In the genomic region with DNA sequence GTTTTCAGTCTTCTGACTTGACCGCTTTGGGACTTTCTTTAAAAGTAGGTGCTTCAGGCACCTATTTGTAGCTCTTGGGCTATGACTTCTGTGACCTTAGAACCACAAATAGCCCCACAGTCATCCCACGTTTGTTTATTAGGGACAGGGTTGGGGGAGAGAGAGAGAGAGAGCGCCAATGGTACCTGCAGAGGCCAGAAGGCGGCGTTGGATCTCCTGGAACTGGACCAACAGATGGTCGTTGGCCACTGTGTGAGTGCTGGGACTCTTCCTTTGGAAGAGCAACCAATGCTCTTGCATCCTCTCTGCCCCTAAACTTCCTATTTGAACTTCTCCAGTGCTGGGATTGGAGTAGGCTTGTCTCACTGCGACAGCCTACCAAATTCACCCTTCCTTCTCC, we compare ENCODE assay signal across 8 mouse cellular contexts. TPM values are rescaled to one million over a fixed set of nuclear protein-coding genes. Genes with fewer than 3 reads are reported as not detected.
A peak's percentile ranks its signal among the peaks of the same experiment; 100 is the strongest.
DNase-seq lines count a peak whose midpoint lies in the region; ATAC-seq and TF ChIP-seq lines count a peak whose summit lies in the region.

No protein-coding gene starts in this region.

- H3K36me3 ChIP-seq in heart, embryonic 11.5 days (ENCODE audit: control insufficient read depth, insufficient read depth, low read length): no peaks in the 10 kb centered on the region
- H3K36me3 ChIP-seq in midbrain, embryonic 12.5 days: no peaks in the 10 kb centered on the region
- no peaks in the 10 kb centered on the region for H3K36me3 ChIP-seq in midbrain, embryonic 15.5 days (replicated peaks)
- H3K36me3 ChIP-seq in limb, embryonic 10.5 days: no peaks in the 10 kb centered on the region
- no peaks in the 10 kb centered on the region for H3K36me3 ChIP-seq in stomach, postnatal 0 days (ENCODE audit: control insufficient read depth, insufficient read depth, low read length)

- ATAC-seq in heart, embryonic 11.5 days (replicated peaks; ENCODE audit: insufficient number of reproducible peaks, low FRiP score, low TSS enrichment): no peak
- no peak for ATAC-seq in midbrain, embryonic 12.5 days (ENCODE audit: low FRiP score, low read depth)
- ATAC-seq in midbrain, embryonic 15.5 days (replicated peaks): no peak
- ATAC-seq in stomach, postnatal 0 days (ENCODE audit: low FRiP score, low TSS enrichment): no peak

- TF ChIP-seq CTCF in stomach, postnatal 0 days (IDR thresholded peaks at IDR 0.05; ENCODE audit: low read depth): no peak

- peak overlapping the region; percentile 97 for H3K27ac ChIP-seq in heart, embryonic 11.5 days (ENCODE audit: low read depth, low read length)
- 0 out of 2 replicates have a peak overlapping the region, but pooled peaks have one; percentile 56 for H3K27ac ChIP-seq in midbrain, embryonic 12.5 days (replicated peaks)
- no peak overlapping the region for H3K27ac ChIP-seq in midbrain, embryonic 15.5 days
- H3K27ac ChIP-seq in limb, embryonic 10.5 days: peak overlapping the region; percentile 81; the same call in 1 of the 2 replicates
- peak overlapping the region; percentile 75 for H3K27ac ChIP-seq in stomach, postnatal 0 days (replicated peaks)

- H3K4me3 ChIP-seq in heart, embryonic 11.5 days (ENCODE audit: low read depth, low read length): no peak overlapping the region
- no peak overlapping the region for H3K4me3 ChIP-seq in midbrain, embryonic 12.5 days
- no peak overlapping the region for H3K4me3 ChIP-seq in midbrain, embryonic 15.5 days
- H3K4me3 ChIP-seq in limb, embryonic 10.5 days: peak overlapping the region; percentile 32
- no peak overlapping the region for H3K4me3 ChIP-seq in stomach, postnatal 0 days (ENCODE audit: low read depth, low read length)

- no peaks in the 10 kb centered on the region for H3K27me3 ChIP-seq in heart, embryonic 11.5 days (ENCODE audit: control insufficient read depth, insufficient read depth, low read length)
- peaks cover 3% of the 10 kb centered on the region for H3K27me3 ChIP-seq in midbrain, embryonic 12.5 days
- no peaks in the 10 kb centered on the region for H3K27me3 ChIP-seq in midbrain, embryonic 15.5 days (replicated peaks)
- H3K27me3 ChIP-seq in limb, embryonic 10.5 days (ENCODE audit: low read depth, poor library complexity, severe bottlenecking): no peaks in the 10 kb centered on the region
- H3K27me3 ChIP-seq in stomach, postnatal 0 days (ENCODE audit: control insufficient read depth, insufficient read depth, low read length): no peaks in the 10 kb centered on the region

- TF ChIP-seq EP300 in stomach, postnatal 0 days (optimal IDR thresholded peaks at IDR 0.05): no peak

- H3K9me3 ChIP-seq in heart, embryonic 11.5 days (replicated peaks; ENCODE audit: control insufficient read depth, low read length): no peaks in the 10 kb centered on the region
- H3K9me3 ChIP-seq in midbrain, embryonic 12.5 days: no peaks in the 10 kb centered on the region
- H3K9me3 ChIP-seq in midbrain, embryonic 15.5 days: no peaks in the 10 kb centered on the region
- no peaks in the 10 kb centered on the region for H3K9me3 ChIP-seq in limb, embryonic 10.5 days (replicated peaks)
- no peaks in the 10 kb centered on the region for H3K9me3 ChIP-seq in stomach, postnatal 0 days (ENCODE audit: control insufficient read depth, low read length)

- H3K4me2 ChIP-seq in heart, embryonic 11.5 days: peak overlapping the region; percentile 58
- no peak overlapping the region for H3K4me2 ChIP-seq in midbrain, embryonic 12.5 days (replicated peaks)
- no peak overlapping the region for H3K4me2 ChIP-seq in midbrain, embryonic 15.5 days
- no peak overlapping the region for H3K4me2 ChIP-seq in stomach, postnatal 0 days (replicated peaks; ENCODE audit: low read depth)

- H3K4me1 ChIP-seq in heart, embryonic 11.5 days (ENCODE audit: control insufficient read depth, insufficient read depth, low read length): peaks cover 56% of the 10 kb centered on the region
- peaks cover 53% of the 10 kb centered on the region for H3K4me1 ChIP-seq in midbrain, embryonic 12.5 days
- peaks cover 59% of the 10 kb centered on the region for H3K4me1 ChIP-seq in midbrain, embryonic 15.5 days
- H3K4me1 ChIP-seq in limb, embryonic 10.5 days: peaks cover 68% of the 10 kb centered on the region
- H3K4me1 ChIP-seq in stomach, postnatal 0 days (replicated peaks; ENCODE audit: control insufficient read depth, insufficient read depth): peaks cover 23% of the 10 kb centered on the region

- WGBS in heart, embryonic 11.5 days (ENCODE audit: insufficient replicate concordance): 23% methylated on average over 7 of the region's 7 CpGs
- 36% methylated on average over 7 of the region's 7 CpGs for WGBS in midbrain, embryonic 12.5 days
- WGBS in midbrain, embryonic 15.5 days: 25% methylated on average over 7 of the region's 7 CpGs
- 27% methylated on average over 7 of the region's 7 CpGs for WGBS in limb, embryonic 10.5 days
- 25% methylated on average over 7 of the region's 7 CpGs for whole genome bisulfite sequencing in stomach, postnatal 0 days

- DNase-seq in heart, adult 18-20 months: no peak
- no peak for DNase-seq in limb, embryonic 10.5 days (ENCODE audit: low spot score)
- DNase-seq in stomach, postnatal 0 days (ENCODE audit: low spot score): no peak
- DNase-seq in frontal cortex, postnatal 14 days (ENCODE audit: low spot score in 2 of 2): no peak
- no peak for DNase-seq in adrenal gland, adult (ENCODE audit: inconsistent age in 2 of 2, low spot score in 1 of 2)

- H3K9ac ChIP-seq in heart, embryonic 11.5 days (ENCODE audit: low read depth, low read length): no peak overlapping the region
- H3K9ac ChIP-seq in midbrain, embryonic 12.5 days (replicated peaks): no peak overlapping the region
- H3K9ac ChIP-seq in midbrain, embryonic 15.5 days: no peak overlapping the region
- no peak overlapping the region for H3K9ac ChIP-seq in stomach, postnatal 0 days (ENCODE audit: low read length)

RNA-seq across cellular contexts. Expression of gene Msl1, which starts 8.1 kb away (rescaled TPM):
- polyA plus RNA-seq in heart, embryonic 11.5 days (2014; fragmentation: Nextera tagmentation; extraction: Ambion mirVana): 15.9 and 17.1 TPM in 2 replicates
- 10 to 100 TPM; 71.7 to 73.3 TPM for total RNA-seq in heart, adult 18-20 months (2021)
- polyA plus RNA-seq in midbrain, embryonic 12.5 days (2016; fragmentation: Nextera tagmentation; extraction: Ambion mirVana): 38.6 and 42.4 TPM in 2 replicates
- 33.2 and 33.6 TPM in 2 replicates for polyA plus RNA-seq in midbrain, embryonic 15.5 days (2015; fragmentation: Nextera tagmentation; extraction: Ambion mirVana)
- 22.8 and 25.0 TPM in 2 replicates for polyA plus RNA-seq in limb, embryonic 10.5 days (2016; fragmentation: Nextera tagmentation; extraction: Ambion mirVana)
- polyA plus RNA-seq in stomach, postnatal 0 days (2015; fragmentation: Nextera tagmentation; extraction: Ambion mirVana): 11.3 and 13.8 TPM in 2 replicates

RNA-seq across cellular contexts. Expression of gene Nr1d1, which starts 12.1 kb away (rescaled TPM):
- polyA plus RNA-seq in heart, embryonic 11.5 days (2014; fragmentation: Nextera tagmentation; extraction: Ambion mirVana): 5.6 and 6.4 TPM in 2 replicates
- 10 to 100 TPM; 54.2 to 67.6 TPM for total RNA-seq in heart, adult 18-20 months (2021)
- 1.2 and 1.5 TPM in 2 replicates for polyA plus RNA-seq in midbrain, embryonic 12.5 days (2016; fragmentation: Nextera tagmentation; extraction: Ambion mirVana)
- polyA plus RNA-seq in midbrain, embryonic 15.5 days (2015; fragmentation: Nextera tagmentation; extraction: Ambion mirVana): 3.4 and 3.9 TPM in 2 replicates
- polyA plus RNA-seq in limb, embryonic 10.5 days (2016; fragmentation: Nextera tagmentation; extraction: Ambion mirVana): 1.2 and 1.5 TPM in 2 replicates
- 7.5 and 7.9 TPM in 2 replicates for polyA plus RNA-seq in stomach, postnatal 0 days (2015; fragmentation: Nextera tagmentation; extraction: Ambion mirVana)

RNA-seq across cellular contexts. Expression of gene Casc3, which starts 17.5 kb away (rescaled TPM):
- polyA plus RNA-seq in heart, embryonic 11.5 days (2014; fragmentation: Nextera tagmentation; extraction: Ambion mirVana): 22.2 and 28.5 TPM in 2 replicates
- 10 to 100 TPM; 17.2 to 19.3 TPM for total RNA-seq in heart, adult 18-20 months (2021)
- 65.5 and 74.2 TPM in 2 replicates for polyA plus RNA-seq in midbrain, embryonic 12.5 days (2016; fragmentation: Nextera tagmentation; extraction: Ambion mirVana)
- 56.3 and 57.7 TPM in 2 replicates for polyA plus RNA-seq in midbrain, embryonic 15.5 days (2015; fragmentation: Nextera tagmentation; extraction: Ambion mirVana)
- polyA plus RNA-seq in limb, embryonic 10.5 days (2016; fragmentation: Nextera tagmentation; extraction: Ambion mirVana): 46.7 and 51.9 TPM in 2 replicates
- 12.4 and 14.8 TPM in 2 replicates for polyA plus RNA-seq in stomach, postnatal 0 days (2015; fragmentation: Nextera tagmentation; extraction: Ambion mirVana)

RNA-seq across cellular contexts. Expression of gene Thra, which starts 46.8 kb away (rescaled TPM):
- 32.2 and 35.7 TPM in 2 replicates for polyA plus RNA-seq in heart, embryonic 11.5 days (2014; fragmentation: Nextera tagmentation; extraction: Ambion mirVana)
- total RNA-seq in heart, adult 18-20 months (2021): 100 to 1,000 TPM in 1 of 2 experiments, 10 to 100 TPM in 1; 99.7 to 103 TPM
- 45.3 and 47.6 TPM in 2 replicates for polyA plus RNA-seq in midbrain, embryonic 12.5 days (2016; fragmentation: Nextera tagmentation; extraction: Ambion mirVana)
- 151 and 158 TPM in 2 replicates for polyA plus RNA-seq in midbrain, embryonic 15.5 days (2015; fragmentation: Nextera tagmentation; extraction: Ambion mirVana)
- 6.3 and 11.6 TPM in 2 replicates for polyA plus RNA-seq in limb, embryonic 10.5 days (2016; fragmentation: Nextera tagmentation; extraction: Ambion mirVana)
- 24.0 and 24.5 TPM in 2 replicates for polyA plus RNA-seq in stomach, postnatal 0 days (2015; fragmentation: Nextera tagmentation; extraction: Ambion mirVana)

RNA-seq across cellular contexts. Expression of gene Rapgefl1, which starts 49.4 kb away (rescaled TPM):
- polyA plus RNA-seq in heart, embryonic 11.5 days (2014; fragmentation: Nextera tagmentation; extraction: Ambion mirVana): 0.57 and 0.73 TPM in 2 replicates
- total RNA-seq in heart, adult 18-20 months (2021): under 1 TPM; 0.72 to 0.82 TPM
- polyA plus RNA-seq in midbrain, embryonic 12.5 days (2016; fragmentation: Nextera tagmentation; extraction: Ambion mirVana): 3.0 and 3.1 TPM in 2 replicates
- 9.1 and 9.2 TPM in 2 replicates for polyA plus RNA-seq in midbrain, embryonic 15.5 days (2015; fragmentation: Nextera tagmentation; extraction: Ambion mirVana)
- polyA plus RNA-seq in limb, embryonic 10.5 days (2016; fragmentation: Nextera tagmentation; extraction: Ambion mirVana): 1.4 and 1.9 TPM in 2 replicates
- polyA plus RNA-seq in stomach, postnatal 0 days (2015; fragmentation: Nextera tagmentation; extraction: Ambion mirVana): 6.9 and 7.7 TPM in 2 replicates
